Mouse (Mus musculus) lung, adult 18-20 months (tissue): ENCODE data around the gene Golm1.

Source experiments
- DNase-seq, 2 experiments: peaks; one replicate each; pipeline ENCODE4 v3.0.0; 2022; ENCODE audit warnings: mixed read lengths in 2 of 2

The Golm1 gene

DNA sequence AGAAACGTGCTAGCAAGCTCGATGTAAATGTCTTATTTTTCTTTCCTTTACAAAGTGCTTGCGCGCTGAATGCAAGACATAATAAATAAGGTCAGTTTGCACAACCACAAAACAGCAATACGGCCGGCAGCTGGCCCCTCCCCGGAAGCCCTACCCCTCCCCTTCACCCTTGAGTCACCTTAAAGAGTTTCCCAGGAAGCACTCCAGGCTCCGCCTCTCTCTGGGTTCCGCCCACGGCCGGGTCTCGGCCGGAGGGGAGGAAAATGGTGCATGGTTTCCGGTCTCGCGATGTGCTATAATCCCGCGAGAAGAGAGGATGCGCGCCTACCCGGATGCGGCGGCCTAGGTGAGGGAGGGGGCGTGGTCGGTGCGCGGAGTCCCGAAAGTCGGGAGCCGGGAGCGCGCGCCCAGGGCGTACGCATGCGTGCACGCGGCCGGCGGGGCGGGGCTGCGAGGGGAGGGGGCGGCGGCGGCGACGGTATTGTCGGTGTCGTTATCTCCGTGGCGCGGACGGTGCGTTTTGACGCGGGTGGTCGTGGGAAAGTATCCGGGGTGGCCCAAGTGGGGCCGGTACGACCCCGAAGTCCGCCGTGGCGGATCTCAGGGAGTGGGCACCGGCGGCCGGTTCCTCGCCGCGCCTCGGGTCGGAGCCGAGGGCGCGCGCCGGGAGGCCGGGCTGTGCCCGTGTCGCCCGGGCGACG is 90.5 kb downstream of the Golm1 start, which contains the start of the genes Agtpbp1 and Naa35:
Agtpbp1 (minus strand) TSS at position 281 of the 701 bp plus-strand sequence.
Naa35 (plus strand) TSS at position 313 of the 701 bp plus-strand sequence.
- peak; percentile 100 for DNase-seq
